Mouse (Mus musculus) naive thymus-derived CD4-positive, alpha-beta T cell, adult 2 months (primary cell): ENCODE results near the gene Polr3gl.
"Not testable (repeated sequence)": the region's sequence is repeated elsewhere in the genome, so short reads cannot be mapped to it uniquely, and the experiment has no call there.

Experiments
- DNase-seq: peaks from one replicate; pipeline ENCODE4 v3.0.0-alpha.2; 2011; ENCODE audit warnings: low read depth

Polr3gl gene

GRCm38 (mm10) chr3:96593790-96594560, at the start of gene Polr3gl:
TSS of gene Polr3gl (minus strand) at chr3:96594181.
- DNase-seq: peak; percentile 94

- peak; percentile 87 for DNase-seq
These were observed 45.2 kb upstream of the Polr3gl start for GRCm38 (mm10) chr3:96639219-96639618.

GRCm38 (mm10) chr3:96636448-96636847, 42.5 kb upstream of the Polr3gl start:
- DNase-seq: no peak

- DNase-seq: peak; percentile 33
These were observed 41.9 kb upstream of the Polr3gl start for GRCm38 (mm10) chr3:96635906-96636305.

- DNase-seq: peak; percentile 86
These were observed 41.2 kb upstream of the Polr3gl start, which contains the start of the genes Pex11b and Gm42957 for GRCm38 (mm10) chr3:96634928-96635879. TSS of gene Pex11b (plus strand) at chr3:96635376. TSS of gene Gm42957 (plus strand) at chr3:96635474.

GRCm38 (mm10) chr3:96634015-96634414, 40.0 kb upstream of the Polr3gl start:
- DNase-seq: no peak

- no peak for DNase-seq
These were observed 38.1 kb upstream of the Polr3gl start for GRCm38 (mm10) chr3:96632058-96632457.

GRCm38 (mm10) chr3:96629729-96630600, 36.0 kb upstream of the Polr3gl start, which contains the start of gene Rbm8a:
TSS of gene Rbm8a (plus strand) at chr3:96629933.
- peak; percentile 96 for DNase-seq

- DNase-seq: no peak
These were observed 29.2 kb upstream of the Polr3gl start for GRCm38 (mm10) chr3:96623201-96623600.

GRCm38 (mm10) chr3:96617941-96618340, 24.0 kb upstream of the Polr3gl start:
- no peak for DNase-seq

GRCm38 (mm10) chr3:96606618-96607017, 12.6 kb upstream of the Polr3gl start:
- DNase-seq: no peak

- DNase-seq: not testable (repeated sequence)
These were observed 12.0 kb upstream of the Polr3gl start for GRCm38 (mm10) chr3:96606007-96606406.

- no peak for DNase-seq
These were observed 9.3 kb upstream of the Polr3gl start for GRCm38 (mm10) chr3:96603311-96603710.

- no peak for DNase-seq
These were observed 8.7 kb upstream of the Polr3gl start for GRCm38 (mm10) chr3:96602704-96603084.

- DNase-seq: no peak
These were observed 8.1 kb upstream of the Polr3gl start for GRCm38 (mm10) chr3:96601941-96602703.

- DNase-seq: peak; percentile 56
These were observed 7.3 kb upstream of the Polr3gl start for GRCm38 (mm10) chr3:96601251-96601787.

GRCm38 (mm10) chr3:96600639-96601250, 6.8 kb upstream of the Polr3gl start, which contains the start of gene Lix1l:
TSS of gene Lix1l (plus strand) at chr3:96601149.
- DNase-seq: peak; percentile 86

GRCm38 (mm10) chr3:96599411-96599810, 5.4 kb upstream of the Polr3gl start:
- no peak for DNase-seq

GRCm38 (mm10) chr3:96599069-96599393, 5.0 kb upstream of the Polr3gl start:
- no peak for DNase-seq
